Mouse (Mus musculus) spleen, adult 2 months (tissue): Measurements from ENCODE around the gene Cpvl.

Source experiments
- CTCF ChIP-seq: fragments of 200-500 bp; IDR thresholded peaks from 2 replicates; pipeline ENCODE4 v1.5.1; 2011; ENCODE audit warnings: mild to moderate bottlenecking, inconsistent platforms; ENCODE audit not compliant: insufficient read depth, insufficient read length, insufficient replicate concordance; ENCODE audit errors: extremely low read depth
- POLR2A ChIP-seq: fragments of 200-500 bp; IDR thresholded peaks from 2 replicates; pipeline ENCODE4 v1.6.1; 2011; ENCODE audit warnings: low read depth, low read length, inconsistent platforms

DNA sequence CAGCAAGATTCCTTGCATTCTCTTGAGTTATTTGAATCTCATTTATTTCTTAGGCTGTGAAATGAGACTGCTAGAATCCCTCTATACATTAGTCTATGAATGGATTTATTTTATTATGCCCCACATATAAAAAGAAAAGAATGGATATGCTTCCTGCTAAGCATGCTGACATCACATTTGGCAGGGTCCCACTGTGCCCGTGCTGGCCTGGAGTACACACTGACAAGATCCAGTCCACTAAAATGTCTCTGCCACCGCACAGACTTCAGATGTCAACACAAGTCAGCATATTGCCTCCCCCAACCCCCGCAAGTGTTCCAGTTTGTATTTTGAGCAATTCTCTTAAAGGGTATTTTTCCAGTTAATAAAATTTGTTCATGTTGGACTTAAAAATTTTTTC lies 13.9 kb upstream of the Cpvl start:
- TF ChIP-seq CTCF (no peak), POLR2A (no peak)
